Mouse (Mus musculus): ENCODE data around the gene Neurod1. TPM values are rescaled to one million over a fixed set of nuclear protein-coding genes. Genes with fewer than 3 reads are reported as not detected.

Gene Neurod1
- total RNA-seq (2021): 10 to 100 TPM; 29.4 to 30.7 TPM
- long read RNA-seq, transcript Neurod1-201 (2 exons, 2,729 nt): major isoform, 29 of 32 reads
- long read RNA-seq, partial matches to known transcripts: 1 of 32 reads
- long read RNA-seq, other reads (novel, unspliced or antisense): 2 of 32 reads

DNA sequence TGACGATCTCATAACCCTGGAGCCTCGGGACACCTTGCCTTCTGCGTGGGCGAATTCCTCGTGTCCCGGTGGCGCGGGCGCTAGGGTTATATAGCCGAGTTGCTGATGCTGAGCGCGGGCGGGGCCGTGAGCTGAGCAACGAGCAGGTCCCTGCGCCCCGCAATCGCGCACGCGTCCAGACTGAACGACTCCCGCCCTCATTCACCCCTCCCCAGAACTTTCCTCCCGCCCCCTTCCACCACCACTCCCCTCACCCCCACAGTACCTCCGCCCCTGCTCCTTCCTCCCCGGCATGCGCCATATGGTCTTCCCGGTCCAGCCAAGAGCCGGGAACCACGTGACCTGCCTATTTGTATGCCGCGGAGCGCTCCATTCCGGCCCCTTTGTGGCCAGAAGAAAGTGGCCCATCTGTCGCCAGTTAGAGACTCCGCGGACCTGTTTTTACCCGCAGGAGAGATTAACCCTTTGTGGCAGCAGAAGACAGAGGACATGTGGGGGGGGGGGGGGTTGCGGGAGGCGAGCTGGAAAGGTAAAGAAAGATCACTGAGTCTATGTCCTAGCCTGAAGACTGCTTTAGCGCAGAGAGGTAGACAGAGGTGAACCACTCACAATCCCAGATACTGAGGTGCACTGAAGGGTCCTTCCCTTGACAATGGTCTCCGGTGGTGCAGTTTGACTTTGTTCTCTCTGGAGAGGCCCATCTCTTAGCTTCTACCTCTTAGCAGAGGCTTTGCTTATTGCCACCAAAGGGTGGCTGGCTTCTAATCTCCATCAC lies at the start of gene Neurod1, which contains the start of gene Cerkl:
Gene Neurod1 (minus strand): TSS at position 177 of the 775 bp plus-strand sequence.
Gene Cerkl (minus strand): TSS at position 211 of the 775 bp plus-strand sequence.
- DNase-seq (ENCODE audit: low spot score in 2 of 2): peak; percentile 63 to 84

DNA sequence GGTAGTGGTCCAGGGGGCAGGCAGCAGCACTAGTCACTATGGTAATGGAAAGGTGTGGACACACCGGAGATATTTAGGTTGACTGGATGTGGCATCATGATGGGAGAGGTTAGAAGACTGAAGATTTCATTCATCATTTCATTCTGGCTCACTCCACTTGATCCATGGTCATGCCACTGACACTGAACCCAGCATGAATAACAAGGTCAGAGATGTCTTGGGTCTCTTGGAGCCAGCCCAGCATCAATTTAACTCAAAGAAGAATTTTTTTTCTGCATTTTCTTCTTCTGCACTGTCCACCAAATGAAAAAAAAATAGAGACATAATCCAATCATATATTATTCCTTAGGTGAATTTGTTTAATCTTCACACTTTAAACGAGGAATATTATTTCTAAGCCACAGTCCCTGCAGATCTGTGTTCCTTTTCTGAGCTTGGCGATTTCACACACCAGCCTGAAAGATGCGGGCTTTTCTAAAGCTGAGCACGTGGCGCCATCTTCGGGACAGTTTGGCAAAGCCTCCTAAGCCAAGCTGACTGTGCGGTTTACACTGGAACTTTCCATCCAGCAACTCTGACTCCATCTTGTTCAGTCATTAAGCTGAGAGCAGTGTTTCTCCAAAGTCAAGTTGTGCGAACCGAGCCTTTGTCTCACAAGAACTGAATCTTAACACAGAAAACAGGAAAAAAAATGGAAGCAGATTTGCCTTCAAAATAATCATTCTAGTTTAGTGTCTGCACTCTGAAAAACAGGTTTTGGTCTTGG lies 42.6 kb upstream of the Neurod1 start:
- DNase-seq (ENCODE audit: low spot score in 2 of 2): peak; percentile 69 to 88

- no peak for DNase-seq (ENCODE audit: low spot score in 2 of 2)
These were observed 28.6 kb upstream of the Neurod1 start for GRCm38 (mm10) chr2:79485127-79485526.

DNA sequence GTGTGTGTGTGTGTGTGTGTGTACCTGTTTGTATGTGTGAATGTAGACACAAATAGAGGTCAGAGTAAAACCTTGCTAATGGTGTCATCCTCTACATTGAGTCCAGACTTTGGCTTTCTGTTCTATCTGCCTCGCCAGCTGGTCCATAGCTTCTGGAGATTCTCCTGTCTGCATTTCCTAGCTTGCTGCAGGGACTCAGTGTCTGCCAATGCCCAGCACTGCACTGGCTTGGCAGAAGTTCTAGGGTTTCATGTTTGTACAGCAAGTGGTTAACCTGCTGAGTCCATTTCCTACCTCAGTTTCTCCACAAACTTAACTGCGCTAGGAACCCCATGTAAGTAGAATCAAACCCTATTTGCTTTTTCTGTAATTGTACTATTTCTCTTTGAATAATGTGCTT lies 26.0 kb upstream of the Neurod1 start:
- no peak for DNase-seq (ENCODE audit: low spot score in 2 of 2)

GRCm38 (mm10) chr2:79462411-79462810 lies 5.9 kb upstream of the Neurod1 start:
- DNase-seq (ENCODE audit: low spot score in 2 of 2): no peak

DNA sequence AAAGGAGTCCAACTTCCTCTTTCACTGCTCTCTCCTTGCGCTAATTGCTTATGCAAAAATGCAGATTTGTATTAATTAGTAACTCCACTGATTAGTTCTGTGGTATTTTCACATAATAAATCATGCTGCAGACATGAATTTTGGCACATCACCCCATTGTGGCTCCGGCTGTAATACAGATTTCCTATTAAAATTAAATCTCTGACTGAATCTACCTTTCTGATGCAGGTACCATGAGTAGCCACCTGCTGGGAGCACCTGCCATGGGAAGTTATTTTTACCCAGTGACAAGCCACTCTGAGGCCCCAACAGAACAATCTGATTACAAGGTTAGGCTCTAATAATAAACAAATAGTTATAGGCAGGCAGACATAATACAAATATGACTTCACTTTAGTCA lies 5.3 kb upstream of the Neurod1 start:
- no peak for DNase-seq (ENCODE audit: low spot score in 2 of 2)

DNA sequence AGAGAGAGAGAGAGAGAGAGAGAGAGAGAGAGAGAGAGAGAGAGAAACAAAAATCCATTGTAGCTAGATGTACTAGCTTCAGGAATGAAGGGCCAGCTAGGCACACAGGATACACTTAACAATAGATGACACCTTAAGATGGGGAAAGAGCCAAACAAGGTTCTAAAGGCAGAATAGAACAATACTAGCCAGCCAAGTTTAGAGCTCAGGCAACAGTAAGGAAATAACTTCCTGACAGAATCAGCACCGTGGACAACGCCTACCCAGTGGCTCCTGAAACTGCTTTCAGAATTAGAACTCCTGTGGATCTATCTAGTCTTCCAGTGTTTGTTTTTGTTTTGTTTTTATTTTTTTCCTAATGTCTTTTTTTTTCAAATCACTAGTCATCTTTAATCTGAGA lies 4.0 kb upstream of the Neurod1 start:
- DNase-seq (ENCODE audit: low spot score in 2 of 2): no peak

DNA sequence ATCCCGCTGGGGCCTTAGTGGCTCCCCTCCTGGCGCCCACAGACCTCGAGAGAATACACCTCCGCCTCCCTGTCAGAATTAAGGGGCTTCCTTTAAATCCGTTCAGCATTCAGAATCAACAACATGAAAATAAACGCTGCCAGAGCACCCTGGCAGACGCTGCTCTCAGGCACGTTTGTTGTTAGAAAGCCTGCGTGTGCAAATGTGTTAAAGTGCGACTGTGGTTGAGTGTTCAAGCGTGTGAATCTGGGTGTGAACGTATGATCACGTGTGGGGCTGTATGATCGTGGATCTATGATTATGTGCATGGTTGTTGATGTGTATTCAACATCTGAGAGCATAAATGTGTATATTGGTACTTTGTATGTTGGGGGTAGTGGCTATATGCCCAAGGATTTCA lies 3.6 kb upstream of the Neurod1 start:
- DNase-seq (ENCODE audit: low spot score in 2 of 2): peak in 1 of 2 experiments; percentile 29

GRCm38 (mm10) chr2:79459061-79460045 lies 2.8 kb upstream of the Neurod1 start:
- DNase-seq (ENCODE audit: low spot score in 2 of 2): peak in 1 of 2 experiments; percentile 27

DNA sequence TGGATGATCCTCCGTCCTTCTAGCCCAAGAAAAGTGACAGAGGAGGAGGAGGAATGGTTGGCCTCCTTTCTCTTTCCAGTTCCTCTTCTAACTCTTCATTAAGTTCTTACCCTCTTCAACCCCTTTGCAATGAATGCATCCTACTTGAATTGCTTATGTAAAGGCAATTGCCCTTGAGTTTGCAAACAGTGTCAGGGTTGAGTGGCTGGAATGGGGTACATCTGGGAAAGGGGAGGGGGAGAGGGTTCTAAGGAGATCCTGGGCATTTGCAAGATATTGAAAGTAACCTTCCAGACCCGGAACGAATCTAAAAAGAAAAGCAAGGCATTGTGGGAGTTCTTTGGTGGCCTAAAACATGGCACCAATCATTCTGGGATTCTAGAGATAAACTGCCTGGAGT lies 1.4 kb upstream of the Neurod1 start:
- no peak for DNase-seq (ENCODE audit: low spot score in 2 of 2)

GRCm38 (mm10) chr2:79457434-79457833 lies 883 bp upstream of the Neurod1 start:
- DNase-seq (ENCODE audit: low spot score in 2 of 2): no peak

DNA sequence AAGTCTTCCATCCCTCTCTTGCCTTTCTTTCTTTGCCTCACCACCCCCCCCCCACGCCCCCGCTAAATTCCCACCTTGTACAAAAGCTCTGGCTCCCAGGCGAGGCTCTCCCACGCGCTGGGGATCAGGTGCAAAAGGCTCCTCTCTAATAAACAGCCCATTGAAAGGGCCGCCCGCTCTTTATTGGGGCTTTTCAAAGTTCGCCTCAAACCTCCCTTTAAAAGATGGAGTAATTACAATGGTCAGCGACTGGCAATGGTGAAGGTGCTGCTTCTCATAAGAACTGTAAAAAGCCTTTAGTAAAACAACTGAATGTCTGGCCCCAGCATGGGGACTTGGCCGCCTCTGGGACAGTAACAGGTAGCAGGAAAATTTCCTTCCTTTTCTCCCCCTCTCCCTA lies 905 bp downstream of the Neurod1 start:
- DNase-seq (ENCODE audit: low spot score in 2 of 2): peak in 1 of 2 experiments; percentile 57

GRCm38 (mm10) chr2:79454786-79455446 lies 1.6 kb downstream of the Neurod1 start:
- peak in 1 of 2 experiments; percentile 54 for DNase-seq (ENCODE audit: low spot score in 2 of 2)

DNA sequence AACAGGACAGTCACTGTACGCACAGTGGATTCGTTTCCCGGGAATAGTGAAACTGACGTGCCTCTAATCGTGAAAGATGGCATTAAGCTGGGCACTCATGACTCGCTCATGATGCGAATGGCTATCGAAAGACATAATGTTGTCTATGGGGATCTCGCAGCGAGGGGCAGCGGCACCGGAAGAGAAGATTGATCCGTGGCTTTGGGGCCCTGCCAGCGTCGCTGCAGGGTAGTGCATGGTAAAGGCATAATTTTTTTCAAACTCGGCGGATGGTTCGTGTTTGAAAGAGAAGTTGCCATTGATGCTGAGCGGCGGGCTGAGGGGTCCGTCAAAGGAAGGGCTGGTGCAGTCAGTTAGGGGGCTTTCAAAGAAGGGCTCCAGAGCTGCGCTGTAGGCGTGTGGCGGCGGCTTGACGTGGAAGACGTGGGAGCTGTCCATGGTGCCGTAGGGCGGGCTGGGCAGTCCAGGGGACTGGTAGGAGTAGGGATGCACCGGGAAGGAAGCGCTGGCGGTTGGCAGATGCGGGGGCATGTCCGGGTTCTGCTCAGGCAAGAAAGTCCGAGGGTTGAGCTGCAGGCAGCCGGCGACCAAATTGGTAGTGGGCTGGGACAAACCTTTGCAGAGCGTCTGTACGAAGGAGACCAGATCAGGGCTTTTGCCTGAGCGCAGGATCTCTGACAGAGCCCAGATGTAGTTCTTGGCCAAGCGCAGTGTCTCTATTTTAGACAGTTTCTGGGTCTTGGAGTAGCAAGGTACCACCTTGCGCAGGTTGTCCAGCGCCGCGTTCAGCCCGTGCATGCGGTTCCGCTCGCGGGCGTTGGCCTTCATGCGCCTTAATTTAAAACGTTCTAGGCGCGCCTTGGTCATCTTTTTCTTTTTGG lies 2.4 kb downstream of the Neurod1 start:
- peak in 1 of 2 experiments; percentile 53 for DNase-seq (ENCODE audit: low spot score in 2 of 2)

- DNase-seq (ENCODE audit: low spot score in 2 of 2): no peak
These were observed 5.1 kb downstream of the Neurod1 start for GRCm38 (mm10) chr2:79451438-79451837.

- DNase-seq (ENCODE audit: low spot score in 2 of 2): no peak
These were observed 5.7 kb downstream of the Neurod1 start for GRCm38 (mm10) chr2:79450684-79451394.

GRCm38 (mm10) chr2:79449371-79449770 lies 7.2 kb downstream of the Neurod1 start:
- DNase-seq (ENCODE audit: low spot score in 2 of 2): no peak

DNA sequence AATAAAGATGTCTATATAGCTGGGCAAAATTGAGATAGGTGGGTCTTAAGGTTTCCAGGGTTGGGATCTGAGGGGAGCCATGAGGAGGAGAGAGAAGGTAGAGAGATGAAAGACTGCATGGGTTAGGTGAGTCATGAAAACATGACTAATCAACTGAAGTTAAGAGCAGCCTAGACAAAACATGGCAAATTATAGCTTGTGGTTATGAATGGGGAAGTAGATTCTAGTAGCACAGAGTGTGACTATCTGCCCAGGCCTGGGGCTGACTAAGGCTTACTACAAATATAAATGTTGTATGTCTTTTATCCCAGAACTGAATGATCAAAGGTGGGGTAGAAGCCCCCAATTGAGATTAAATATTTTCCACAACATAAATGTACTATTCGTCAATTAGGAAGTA lies 9.4 kb downstream of the Neurod1 start:
- no peak for DNase-seq (ENCODE audit: low spot score in 2 of 2)
